In genomic region chr17:45565103-45565502, GRCm38 (mm10) we compare ENCODE assay signal across 8 mouse cellular contexts. TPM values are rescaled to one million over a fixed set of nuclear protein-coding genes. Genes with fewer than 3 reads are reported as not detected.
DNase-seq lines count a peak whose midpoint lies in the region; ATAC-seq and TF ChIP-seq lines count a peak whose summit lies in the region.

No protein-coding gene starts in this region.

- DNase-seq in lung, postnatal 25 days (ENCODE audit: low spot score), result no peak
- no peak for DNase-seq in stomach, postnatal 0 days (ENCODE audit: low spot score)
- no peak for DNase-seq in lung, adult 18-20 months
- no peak for DNase-seq in adrenal gland, adult 2 months

- no peak overlapping the region for H3K27ac ChIP-seq in lung, embryonic 16.5 days (ENCODE audit: low read length)
- H3K27ac ChIP-seq in forebrain, embryonic 16.5 days (ENCODE audit: low read length), result no peak overlapping the region
- H3K27ac ChIP-seq in liver, embryonic 15.5 days (replicated peaks), result no peak overlapping the region
- peak overlapping the region; percentile 85; the same call in 1 of the 2 replicates for H3K27ac ChIP-seq in stomach, postnatal 0 days (replicated peaks)

- no peak for TF ChIP-seq EP300 in stomach, postnatal 0 days (optimal IDR thresholded peaks at IDR 0.05)

- peaks cover 12% of the 10 kb centered on the region for H3K4me1 ChIP-seq in lung, embryonic 16.5 days (replicated peaks; ENCODE audit: control insufficient read depth, insufficient read depth, low read length)
- peaks cover 15% of the 10 kb centered on the region for H3K4me1 ChIP-seq in forebrain, embryonic 16.5 days (replicated peaks; ENCODE audit: control insufficient read depth, insufficient read depth, low read length)
- peaks cover 54% of the 10 kb centered on the region for H3K4me1 ChIP-seq in liver, embryonic 15.5 days (replicated peaks)
- H3K4me1 ChIP-seq in stomach, postnatal 0 days (replicated peaks; ENCODE audit: control insufficient read depth, insufficient read depth), result no peaks in the 10 kb centered on the region; the same call in 1 of the 2 replicates

- H3K9me3 ChIP-seq in lung, embryonic 16.5 days (ENCODE audit: control insufficient read depth, low read length), result no peaks in the 10 kb centered on the region
- no peaks in the 10 kb centered on the region for H3K9me3 ChIP-seq in forebrain, embryonic 16.5 days (ENCODE audit: control insufficient read depth, low read length)
- H3K9me3 ChIP-seq in liver, embryonic 15.5 days (replicated peaks), result no peaks in the 10 kb centered on the region
- H3K9me3 ChIP-seq in stomach, postnatal 0 days (ENCODE audit: control insufficient read depth, low read length), result no peaks in the 10 kb centered on the region

- peak overlapping the region; percentile 65 for H3K4me3 ChIP-seq in lung, embryonic 16.5 days (ENCODE audit: low read length)
- peak overlapping the region; percentile 77 for H3K4me3 ChIP-seq in forebrain, embryonic 16.5 days (replicated peaks; ENCODE audit: low read length)
- H3K4me3 ChIP-seq in liver, embryonic 15.5 days (replicated peaks), result peak overlapping the region; percentile 84
- H3K4me3 ChIP-seq in stomach, postnatal 0 days (ENCODE audit: low read depth, low read length), result peak overlapping the region; percentile 82; the same call in 1 of the 2 replicates

- WGBS in lung, embryonic 16.5 days, result 91% methylated on average over 11 of the region's 11 CpGs
- 92% methylated on average over 11 of the region's 11 CpGs for WGBS in forebrain, embryonic 16.5 days
- 92% methylated on average over 11 of the region's 11 CpGs for WGBS in liver, embryonic 15.5 days (ENCODE audit: insufficient replicate concordance)
- WGBS in stomach, postnatal 0 days, result 85% methylated on average over 11 of the region's 11 CpGs

- H3K27me3 ChIP-seq in lung, embryonic 16.5 days (ENCODE audit: control insufficient read depth, insufficient read depth, low read depth, low read length), result no peaks in the 10 kb centered on the region
- H3K27me3 ChIP-seq in forebrain, embryonic 16.5 days (replicated peaks; ENCODE audit: control insufficient read depth, insufficient read depth, low read length), result no peaks in the 10 kb centered on the region
- no peaks in the 10 kb centered on the region for H3K27me3 ChIP-seq in liver, embryonic 15.5 days
- no peaks in the 10 kb centered on the region for H3K27me3 ChIP-seq in stomach, postnatal 0 days (ENCODE audit: control insufficient read depth, insufficient read depth, low read length)

- peak overlapping the region; percentile 79 for H3K4me2 ChIP-seq in lung, embryonic 16.5 days (ENCODE audit: low read depth, low read length)
- H3K4me2 ChIP-seq in forebrain, embryonic 16.5 days (ENCODE audit: low read length), result peak overlapping the region; percentile 60
- peak overlapping the region; percentile 98 for H3K4me2 ChIP-seq in liver, embryonic 15.5 days
- peak overlapping the region; percentile 97 for H3K4me2 ChIP-seq in stomach, postnatal 0 days (replicated peaks; ENCODE audit: low read depth)

- peaks cover 47% of the 10 kb centered on the region for H3K36me3 ChIP-seq in lung, embryonic 16.5 days (ENCODE audit: control insufficient read depth, insufficient read depth, low read length)
- H3K36me3 ChIP-seq in forebrain, embryonic 16.5 days (ENCODE audit: control insufficient read depth, insufficient read depth), result peaks cover 35% of the 10 kb centered on the region
- H3K36me3 ChIP-seq in liver, embryonic 15.5 days (replicated peaks), result peaks cover 42% of the 10 kb centered on the region
- peaks cover 27% of the 10 kb centered on the region for H3K36me3 ChIP-seq in stomach, postnatal 0 days (ENCODE audit: control insufficient read depth, insufficient read depth, low read length)

- peak overlapping the region; percentile 81 for H3K9ac ChIP-seq in lung, embryonic 16.5 days (ENCODE audit: low read length)
- H3K9ac ChIP-seq in forebrain, embryonic 16.5 days (replicated peaks; ENCODE audit: low read depth, low read length), result peak overlapping the region; percentile 93
- peak overlapping the region; percentile 86; the same call in 1 of the 2 replicates for H3K9ac ChIP-seq in liver, embryonic 15.5 days
- peak overlapping the region; percentile 90; the same call in 1 of the 2 replicates for H3K9ac ChIP-seq in stomach, postnatal 0 days (ENCODE audit: low read length)

- no peak for ATAC-seq in lung, embryonic 16.5 days (ENCODE audit: low read depth)
- ATAC-seq in forebrain, embryonic 16.5 days, result no peak
- no peak for ATAC-seq in liver, embryonic 15.5 days (ENCODE audit: insufficient read depth)
- no peak for ATAC-seq in stomach, postnatal 0 days (ENCODE audit: low FRiP score, low TSS enrichment)
- ATAC-seq in activated CD4-positive, CD25-positive, alpha-beta regulatory T cell, adult 4 months, result no peak

- TF ChIP-seq CTCF in stomach, postnatal 0 days (IDR thresholded peaks at IDR 0.05; ENCODE audit: low read depth), result no peak

RNA-seq across cellular contexts. Expression of gene Slc35b2, which starts 1.4 kb away (rescaled TPM):
- 130 and 131 TPM in 2 replicates for polyA plus RNA-seq in lung, embryonic 16.5 days (2015; fragmentation: Nextera tagmentation; extraction: Ambion mirVana)
- polyA plus RNA-seq in forebrain, embryonic 16.5 days (2015; fragmentation: Nextera tagmentation; extraction: Ambion mirVana), result 91.5 and 93.3 TPM in 2 replicates
- 52.1 and 59.8 TPM in 2 replicates for polyA plus RNA-seq in liver, embryonic 15.5 days (2015; fragmentation: Nextera tagmentation; extraction: Ambion mirVana)
- polyA plus RNA-seq in stomach, postnatal 0 days (2015; fragmentation: Nextera tagmentation; extraction: Ambion mirVana), result 72.7 and 76.8 TPM in 2 replicates
- 10 to 100 TPM; 27.7 to 33.8 TPM for polyA plus RNA-seq in activated CD4-positive, CD25-positive, alpha-beta regulatory T cell, adult 4 months (2017; shearing (Covaris generic))
- 10 to 100 TPM; 43.6 to 59.7 TPM for total RNA-seq in adrenal gland, adult 2 months (2021)
- 167 and 198 TPM in 2 replicates for polyA plus RNA-seq in adrenal gland, adult 2 months (2012; rRNA removed)

RNA-seq across cellular contexts. Expression of gene Hsp90ab1, which starts 8.0 kb away (rescaled TPM):
- polyA plus RNA-seq in lung, embryonic 16.5 days (2015; fragmentation: Nextera tagmentation; extraction: Ambion mirVana), result 1,477 and 1,506 TPM in 2 replicates
- 1,528 and 1,563 TPM in 2 replicates for polyA plus RNA-seq in forebrain, embryonic 16.5 days (2015; fragmentation: Nextera tagmentation; extraction: Ambion mirVana)
- polyA plus RNA-seq in liver, embryonic 15.5 days (2015; fragmentation: Nextera tagmentation; extraction: Ambion mirVana), result 577 and 585 TPM in 2 replicates
- polyA plus RNA-seq in stomach, postnatal 0 days (2015; fragmentation: Nextera tagmentation; extraction: Ambion mirVana), result 715 and 750 TPM in 2 replicates
- polyA plus RNA-seq in activated CD4-positive, CD25-positive, alpha-beta regulatory T cell, adult 4 months (2017; shearing (Covaris generic)), result 100 to 1,000 TPM; 836 to 982 TPM
- 1,000 to 10,000 TPM; 1,973 to 2,851 TPM for total RNA-seq in adrenal gland, adult 2 months (2021)
- 197 and 291 TPM in 2 replicates for polyA plus RNA-seq in adrenal gland, adult 2 months (2012; rRNA removed)

RNA-seq across cellular contexts. Expression of gene Nfkbie, which starts 9.6 kb away (rescaled TPM):
- polyA plus RNA-seq in lung, embryonic 16.5 days (2015; fragmentation: Nextera tagmentation; extraction: Ambion mirVana), result 3.1 and 3.5 TPM in 2 replicates
- polyA plus RNA-seq in forebrain, embryonic 16.5 days (2015; fragmentation: Nextera tagmentation; extraction: Ambion mirVana), result 3.9 and 5.0 TPM in 2 replicates
- polyA plus RNA-seq in liver, embryonic 15.5 days (2015; fragmentation: Nextera tagmentation; extraction: Ambion mirVana), result 1.2 and 1.6 TPM in 2 replicates
- 1.6 and 2.0 TPM in 2 replicates for polyA plus RNA-seq in stomach, postnatal 0 days (2015; fragmentation: Nextera tagmentation; extraction: Ambion mirVana)
- polyA plus RNA-seq in activated CD4-positive, CD25-positive, alpha-beta regulatory T cell, adult 4 months (2017; shearing (Covaris generic)), result 10 to 100 TPM; 28.3 to 50.2 TPM
- total RNA-seq in adrenal gland, adult 2 months (2021), result 1 to 10 TPM; 3.0 to 5.6 TPM
- 5.2 and 6.4 TPM in 2 replicates for polyA plus RNA-seq in adrenal gland, adult 2 months (2012; rRNA removed)

RNA-seq across cellular contexts. Expression of gene Tmem151b, which starts 15.6 kb away (rescaled TPM):
- polyA plus RNA-seq in lung, embryonic 16.5 days (2015; fragmentation: Nextera tagmentation; extraction: Ambion mirVana), result 1.2 and 1.4 TPM in 2 replicates
- 37.4 and 41.3 TPM in 2 replicates for polyA plus RNA-seq in forebrain, embryonic 16.5 days (2015; fragmentation: Nextera tagmentation; extraction: Ambion mirVana)
- 0.07 and 0.10 TPM in 2 replicates for polyA plus RNA-seq in liver, embryonic 15.5 days (2015; fragmentation: Nextera tagmentation; extraction: Ambion mirVana)
- 0.41 and 0.63 TPM in 2 replicates for polyA plus RNA-seq in stomach, postnatal 0 days (2015; fragmentation: Nextera tagmentation; extraction: Ambion mirVana)
- not detected for polyA plus RNA-seq in activated CD4-positive, CD25-positive, alpha-beta regulatory T cell, adult 4 months (2017; shearing (Covaris generic))
- under 1 TPM; 0.06 to 0.17 TPM for total RNA-seq in adrenal gland, adult 2 months (2021)
- 0.09 and 0.74 TPM in 2 replicates for polyA plus RNA-seq in adrenal gland, adult 2 months (2012; rRNA removed)

RNA-seq across cellular contexts. Expression of gene Slc29a1, which starts 34.3 kb away (rescaled TPM):
- 100 and 106 TPM in 2 replicates for polyA plus RNA-seq in lung, embryonic 16.5 days (2015; fragmentation: Nextera tagmentation; extraction: Ambion mirVana)
- 79.7 and 85.1 TPM in 2 replicates for polyA plus RNA-seq in forebrain, embryonic 16.5 days (2015; fragmentation: Nextera tagmentation; extraction: Ambion mirVana)
- polyA plus RNA-seq in liver, embryonic 15.5 days (2015; fragmentation: Nextera tagmentation; extraction: Ambion mirVana), result 175 and 180 TPM in 2 replicates
- polyA plus RNA-seq in stomach, postnatal 0 days (2015; fragmentation: Nextera tagmentation; extraction: Ambion mirVana), result 49.4 and 55.3 TPM in 2 replicates
- polyA plus RNA-seq in activated CD4-positive, CD25-positive, alpha-beta regulatory T cell, adult 4 months (2017; shearing (Covaris generic)), result 10 to 100 TPM; 82.3 to 85.3 TPM
- 100 to 1,000 TPM; 104 to 197 TPM for total RNA-seq in adrenal gland, adult 2 months (2021)
- polyA plus RNA-seq in adrenal gland, adult 2 months (2012; rRNA removed), result 288 and 410 TPM in 2 replicates
